Mouse (Mus musculus): ENCODE data around the gene Ugt1a5. TPM values are rescaled to one million over a fixed set of nuclear protein-coding genes. Genes with fewer than 3 reads are reported as not detected.

The Ugt1a5 gene
- polyA plus RNA-seq, 1 experiment from 2014 or later, result not detected

- H3K36me3 ChIP-seq (replicated peaks), result 0 out of 2 replicates have a peak, but pooled peaks cover 5% of the 10 kb centered on the region
- no peak overlapping the region for H3K27ac ChIP-seq (replicated peaks)
- no peak overlapping the region for H3K9ac ChIP-seq
- 55% methylated on average over 2 of the region's 2 CpGs for WGBS (ENCODE audit: insufficient replicate concordance)
- peaks cover 25% of the 10 kb centered on the region; the same call in 1 of the 2 replicates for H3K9me3 ChIP-seq (replicated peaks)
- H3K27me3 ChIP-seq, result no peaks in the 10 kb centered on the region
- H3K4me1 ChIP-seq (replicated peaks), result peaks cover 15% of the 10 kb centered on the region
- H3K4me2 ChIP-seq, result no peak overlapping the region
- ATAC-seq (ENCODE audit: insufficient read depth), result no peak
- H3K4me3 ChIP-seq (replicated peaks), result no peak overlapping the region
Observed at GRCm38 (mm10) chr1:88255466-88255857, 89.7 kb downstream of the Ugt1a5 start.

GRCm38 (mm10) chr1:88255989-88256754 lies 90.4 kb downstream of the Ugt1a5 start:
- peaks cover 19% of the 10 kb centered on the region; the same call in 1 of the 2 replicates for H3K9me3 ChIP-seq (replicated peaks)
- H3K36me3 ChIP-seq (replicated peaks), result peaks cover 12% of the 10 kb centered on the region
- H3K4me2 ChIP-seq, result no peak overlapping the region
- no peak overlapping the region for H3K4me3 ChIP-seq (replicated peaks)
- H3K9ac ChIP-seq, result no peak overlapping the region
- peaks cover 22% of the 10 kb centered on the region for H3K4me1 ChIP-seq (replicated peaks)
- H3K27ac ChIP-seq (replicated peaks), result no peak overlapping the region
- H3K27me3 ChIP-seq, result no peaks in the 10 kb centered on the region
- no peak for ATAC-seq (ENCODE audit: insufficient read depth)
- WGBS (ENCODE audit: insufficient replicate concordance), result 62% methylated on average over 13 of the region's 13 CpGs

- H3K27me3 ChIP-seq, result no peaks in the 10 kb centered on the region
- H3K9me3 ChIP-seq (replicated peaks), result peaks cover 18% of the 10 kb centered on the region; the same call in 1 of the 2 replicates
- H3K4me2 ChIP-seq, result no peak overlapping the region
- peaks cover 31% of the 10 kb centered on the region for H3K4me1 ChIP-seq (replicated peaks)
- ATAC-seq (ENCODE audit: insufficient read depth), result no peak
- WGBS (ENCODE audit: insufficient replicate concordance), result 55% methylated on average over 10 of the region's 10 CpGs
- peaks cover 21% of the 10 kb centered on the region for H3K36me3 ChIP-seq (replicated peaks)
- H3K9ac ChIP-seq, result no peak overlapping the region
- no peak overlapping the region for H3K4me3 ChIP-seq (replicated peaks)
- H3K27ac ChIP-seq (replicated peaks), result no peak overlapping the region
Observed at GRCm38 (mm10) chr1:88256886-88257663, 91.3 kb downstream of the Ugt1a5 start.

GRCm38 (mm10) chr1:88257681-88258080 lies 91.9 kb downstream of the Ugt1a5 start:
- 63% methylated on average over 6 of the region's 6 CpGs for WGBS (ENCODE audit: insufficient replicate concordance)
- Histone ChIP-seq H3K27me3 (no peaks in the 10 kb centered on the region), H3K9ac (no peak overlapping the region), H3K9me3 (replicated peaks) (peaks cover 12% of the 10 kb centered on the region; the same call in 1 of the 2 replicates), H3K4me2 (no peak overlapping the region), H3K4me3 (replicated peaks) (no peak overlapping the region), H3K4me1 (replicated peaks) (peaks cover 38% of the 10 kb centered on the region), H3K36me3 (replicated peaks) (peaks cover 27% of the 10 kb centered on the region), H3K27ac (replicated peaks) (no peak overlapping the region)
- no peak for ATAC-seq (ENCODE audit: insufficient read depth)

GRCm38 (mm10) chr1:88258361-88258760 lies 92.5 kb downstream of the Ugt1a5 start:
- Histone ChIP-seq H3K9ac (no peak overlapping the region), H3K4me2 (no peak overlapping the region), H3K27me3 (no peaks in the 10 kb centered on the region), H3K27ac (replicated peaks) (no peak overlapping the region), H3K9me3 (replicated peaks) (0 out of 2 replicates have a peak, but pooled peaks cover 11% of the 10 kb centered on the region), H3K4me1 (replicated peaks) (peaks cover 43% of the 10 kb centered on the region), H3K36me3 (replicated peaks) (peaks cover 33% of the 10 kb centered on the region), H3K4me3 (replicated peaks) (no peak overlapping the region)
- ATAC-seq (ENCODE audit: insufficient read depth), result no peak
- WGBS (ENCODE audit: insufficient replicate concordance), result 59% methylated on average over 6 of the region's 6 CpGs

- H3K27ac ChIP-seq (replicated peaks), result 0 out of 2 replicates have a peak overlapping the region, but pooled peaks have one; percentile 12
Observed at GRCm38 (mm10) chr1:88258881-88259642, 93.2 kb downstream of the Ugt1a5 start.

GRCm38 (mm10) chr1:88259643-88260024 lies 93.8 kb downstream of the Ugt1a5 start:
- peak; percentile 4; the same call in 1 of the 2 replicates for ATAC-seq (ENCODE audit: insufficient read depth)
- H3K36me3 ChIP-seq (replicated peaks), result peaks cover 46% of the 10 kb centered on the region
- H3K27ac ChIP-seq (replicated peaks), result peak overlapping the region; percentile 12; the same call in 1 of the 2 replicates
- H3K9me3 ChIP-seq (replicated peaks), result 0 out of 2 replicates have a peak, but pooled peaks cover 7% of the 10 kb centered on the region
- H3K4me1 ChIP-seq (replicated peaks), result peaks cover 44% of the 10 kb centered on the region
- WGBS (ENCODE audit: insufficient replicate concordance), result 65% methylated on average over 4 of the region's 4 CpGs
- no peak overlapping the region for H3K4me3 ChIP-seq (replicated peaks)
- H3K4me2 ChIP-seq, result no peak overlapping the region
- H3K9ac ChIP-seq, result no peak overlapping the region
- H3K27me3 ChIP-seq, result no peaks in the 10 kb centered on the region

More at GRCm38 (mm10) chr1:88258881-88259642, 93.2 kb downstream of the Ugt1a5 start:
- WGBS (ENCODE audit: insufficient replicate concordance), result 52% methylated on average over 8 of the region's 8 CpGs
- 0 out of 2 replicates have a peak, but pooled peaks have one; percentile 2 for ATAC-seq (ENCODE audit: insufficient read depth)
- Histone ChIP-seq H3K9me3 (replicated peaks) (0 out of 2 replicates have a peak, but pooled peaks cover 11% of the 10 kb centered on the region), H3K4me2 (no peak overlapping the region), H3K4me1 (replicated peaks) (peaks cover 44% of the 10 kb centered on the region), H3K36me3 (replicated peaks) (peaks cover 40% of the 10 kb centered on the region), H3K9ac (no peak overlapping the region), H3K4me3 (replicated peaks) (no peak overlapping the region), H3K27me3 (no peaks in the 10 kb centered on the region)

- no peaks in the 10 kb centered on the region for H3K27me3 ChIP-seq
- peaks cover 51% of the 10 kb centered on the region for H3K36me3 ChIP-seq (replicated peaks)
- no peak overlapping the region for H3K4me2 ChIP-seq
- H3K9ac ChIP-seq, result no peak overlapping the region
- peaks cover 44% of the 10 kb centered on the region for H3K4me1 ChIP-seq (replicated peaks)
- H3K9me3 ChIP-seq (replicated peaks), result 0 out of 2 replicates have a peak, but pooled peaks cover 3% of the 10 kb centered on the region
- H3K27ac ChIP-seq (replicated peaks), result peak overlapping the region; percentile 12; the same call in 1 of the 2 replicates
- no peak overlapping the region for H3K4me3 ChIP-seq (replicated peaks)
- peak; percentile 62 for ATAC-seq (ENCODE audit: insufficient read depth)
- 57% methylated on average over 6 of the region's 6 CpGs for WGBS (ENCODE audit: insufficient replicate concordance)
Observed at GRCm38 (mm10) chr1:88260114-88260513, 94.3 kb downstream of the Ugt1a5 start.

- H3K27me3 ChIP-seq, result no peaks in the 10 kb centered on the region
- H3K27ac ChIP-seq (replicated peaks), result peak overlapping the region; percentile 12
- no peak overlapping the region for H3K4me3 ChIP-seq (replicated peaks)
- no peak overlapping the region for H3K4me2 ChIP-seq
- ATAC-seq (ENCODE audit: insufficient read depth), result peak; percentile 8; the same call in 1 of the 2 replicates
- no peak overlapping the region for H3K9ac ChIP-seq
- peaks cover 44% of the 10 kb centered on the region for H3K4me1 ChIP-seq (replicated peaks)
- WGBS (ENCODE audit: insufficient replicate concordance), result 69% methylated on average over 10 of the region's 10 CpGs
- H3K36me3 ChIP-seq (replicated peaks), result peaks cover 58% of the 10 kb centered on the region
- H3K9me3 ChIP-seq (replicated peaks), result no peaks in the 10 kb centered on the region
Observed at GRCm38 (mm10) chr1:88260604-88261377, 95.0 kb downstream of the Ugt1a5 start.

GRCm38 (mm10) chr1:88261706-88262105 lies 95.9 kb downstream of the Ugt1a5 start:
- no peak overlapping the region for H3K4me3 ChIP-seq (replicated peaks)
- H3K4me1 ChIP-seq (replicated peaks), result peaks cover 44% of the 10 kb centered on the region
- no peaks in the 10 kb centered on the region for H3K27me3 ChIP-seq
- H3K4me2 ChIP-seq, result no peak overlapping the region
- H3K9me3 ChIP-seq (replicated peaks), result no peaks in the 10 kb centered on the region
- WGBS (ENCODE audit: insufficient replicate concordance), result 71% methylated on average over 7 of the region's 7 CpGs
- no peak overlapping the region for H3K27ac ChIP-seq (replicated peaks)
- no peak overlapping the region for H3K9ac ChIP-seq
- peaks cover 67% of the 10 kb centered on the region for H3K36me3 ChIP-seq (replicated peaks)
- ATAC-seq (ENCODE audit: insufficient read depth), result no peak
